Mouse (Mus musculus): ENCODE results near the gene Etnk1. TPM values are rescaled to one million over a fixed set of nuclear protein-coding genes. Genes with fewer than 3 reads are reported as not detected.

Gene Etnk1
- polyA plus RNA-seq, 1 experiment from 2014 or later: 14.1 TPM

GRCm38 (mm10) chr6:143191477-143192098, 24.6 kb downstream of the Etnk1 start:
- no peaks in the 10 kb centered on the region for H3K9me3 ChIP-seq (ENCODE audit: control insufficient read depth, low read length)
- no peaks in the 10 kb centered on the region for H3K27me3 ChIP-seq (ENCODE audit: control insufficient read depth, insufficient read depth, low read depth, low read length)
- 44% methylated on average over 9 of the region's 9 CpGs for WGBS
- H3K4me3 ChIP-seq (ENCODE audit: low read length): no peak overlapping the region
- no peak overlapping the region for H3K4me2 ChIP-seq (ENCODE audit: low read depth, low read length)
- H3K36me3 ChIP-seq (ENCODE audit: control insufficient read depth, insufficient read depth, low read length): peaks cover 5% of the 10 kb centered on the region
- no peak overlapping the region for H3K9ac ChIP-seq (ENCODE audit: low read length)
- H3K4me1 ChIP-seq (replicated peaks; ENCODE audit: control insufficient read depth, insufficient read depth, low read length): peaks cover 7% of the 10 kb centered on the region
- H3K27ac ChIP-seq (ENCODE audit: low read length): peak overlapping the region; percentile 44; the same call in 1 of the 2 replicates
- peak; percentile 49; the same call in 1 of the 2 replicates for ATAC-seq (ENCODE audit: low read depth)

GRCm38 (mm10) chr6:143192709-143193108, 25.7 kb downstream of the Etnk1 start:
- Histone ChIP-seq H3K27me3 (ENCODE audit: control insufficient read depth, insufficient read depth, low read depth, low read length) (no peaks in the 10 kb centered on the region), H3K4me3 (ENCODE audit: low read length) (no peak overlapping the region), H3K27ac (ENCODE audit: low read length) (no peak overlapping the region), H3K9me3 (ENCODE audit: control insufficient read depth, low read length) (no peaks in the 10 kb centered on the region), H3K4me1 (replicated peaks; ENCODE audit: control insufficient read depth, insufficient read depth, low read length) (peaks cover 7% of the 10 kb centered on the region), H3K4me2 (ENCODE audit: low read depth, low read length) (no peak overlapping the region), H3K36me3 (ENCODE audit: control insufficient read depth, insufficient read depth, low read length) (peaks cover 10% of the 10 kb centered on the region), H3K9ac (ENCODE audit: low read length) (no peak overlapping the region)
- 80% methylated on average over 8 of the region's 8 CpGs for WGBS
- no peak for ATAC-seq (ENCODE audit: low read depth)

DNA sequence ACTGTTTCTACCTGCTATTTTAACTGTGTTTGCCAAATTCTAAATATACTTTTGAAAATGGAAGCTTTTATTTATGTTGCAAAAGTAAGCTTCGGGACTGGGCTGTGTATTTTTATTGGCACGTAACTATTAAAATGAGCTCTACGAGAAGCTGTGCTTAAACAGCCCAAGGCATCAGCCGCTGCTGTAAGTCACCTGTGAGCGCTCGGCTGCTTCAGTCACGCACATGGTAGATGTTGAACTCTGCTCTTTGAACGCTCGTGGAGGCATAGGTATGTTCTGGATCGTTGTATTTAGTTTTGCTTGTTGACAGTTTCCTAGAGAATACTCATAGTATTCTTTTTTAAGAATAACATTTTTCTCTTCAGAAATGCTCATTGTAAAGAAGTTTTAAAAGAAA, 26.1 kb downstream of the Etnk1 start:
- peaks cover 7% of the 10 kb centered on the region for H3K4me1 ChIP-seq (replicated peaks; ENCODE audit: control insufficient read depth, insufficient read depth, low read length)
- H3K4me3 ChIP-seq (ENCODE audit: low read length): no peak overlapping the region
- peaks cover 14% of the 10 kb centered on the region for H3K36me3 ChIP-seq (ENCODE audit: control insufficient read depth, insufficient read depth, low read length)
- no peak overlapping the region for H3K9ac ChIP-seq (ENCODE audit: low read length)
- no peaks in the 10 kb centered on the region for H3K9me3 ChIP-seq (ENCODE audit: control insufficient read depth, low read length)
- H3K4me2 ChIP-seq (ENCODE audit: low read depth, low read length): no peak overlapping the region
- no peak for ATAC-seq (ENCODE audit: low read depth)
- no peak overlapping the region for H3K27ac ChIP-seq (ENCODE audit: low read length)
- 82% methylated on average over 10 of the region's 10 CpGs for WGBS
- no peaks in the 10 kb centered on the region for H3K27me3 ChIP-seq (ENCODE audit: control insufficient read depth, insufficient read depth, low read depth, low read length)

GRCm38 (mm10) chr6:143193641-143194040, 26.6 kb downstream of the Etnk1 start:
- no peak for ATAC-seq (ENCODE audit: low read depth)
- H3K27ac ChIP-seq (ENCODE audit: low read length): no peak overlapping the region
- 84% methylated on average over 6 of the region's 6 CpGs for WGBS

GRCm38 (mm10) chr6:143197053-143197452, 30.0 kb downstream of the Etnk1 start:
- no peaks in the 10 kb centered on the region for H3K27me3 ChIP-seq (ENCODE audit: control insufficient read depth, insufficient read depth, low read depth, low read length)
- WGBS: 87% methylated on average over 13 of the region's 13 CpGs
- no peaks in the 10 kb centered on the region for H3K4me1 ChIP-seq (replicated peaks; ENCODE audit: control insufficient read depth, insufficient read depth, low read length)
- H3K27ac ChIP-seq (ENCODE audit: low read length): no peak overlapping the region
- H3K4me2 ChIP-seq (ENCODE audit: low read depth, low read length): no peak overlapping the region
- no peaks in the 10 kb centered on the region for H3K9me3 ChIP-seq (ENCODE audit: control insufficient read depth, low read length)
- no peak for ATAC-seq (ENCODE audit: low read depth)
- H3K36me3 ChIP-seq (ENCODE audit: control insufficient read depth, insufficient read depth, low read length): peaks cover 21% of the 10 kb centered on the region
- no peak overlapping the region for H3K4me3 ChIP-seq (ENCODE audit: low read length)
- H3K9ac ChIP-seq (ENCODE audit: low read length): no peak overlapping the region

More at GRCm38 (mm10) chr6:143193641-143194040, 26.6 kb downstream of the Etnk1 start:
- Histone ChIP-seq H3K9ac (ENCODE audit: low read length) (no peak overlapping the region), H3K9me3 (ENCODE audit: control insufficient read depth, low read length) (no peaks in the 10 kb centered on the region), H3K4me3 (ENCODE audit: low read length) (no peak overlapping the region), H3K4me1 (replicated peaks; ENCODE audit: control insufficient read depth, insufficient read depth, low read length) (peaks cover 7% of the 10 kb centered on the region), H3K36me3 (ENCODE audit: control insufficient read depth, insufficient read depth, low read length) (peaks cover 18% of the 10 kb centered on the region), H3K4me2 (ENCODE audit: low read depth, low read length) (no peak overlapping the region), H3K27me3 (ENCODE audit: control insufficient read depth, insufficient read depth, low read depth, low read length) (no peaks in the 10 kb centered on the region)

DNA sequence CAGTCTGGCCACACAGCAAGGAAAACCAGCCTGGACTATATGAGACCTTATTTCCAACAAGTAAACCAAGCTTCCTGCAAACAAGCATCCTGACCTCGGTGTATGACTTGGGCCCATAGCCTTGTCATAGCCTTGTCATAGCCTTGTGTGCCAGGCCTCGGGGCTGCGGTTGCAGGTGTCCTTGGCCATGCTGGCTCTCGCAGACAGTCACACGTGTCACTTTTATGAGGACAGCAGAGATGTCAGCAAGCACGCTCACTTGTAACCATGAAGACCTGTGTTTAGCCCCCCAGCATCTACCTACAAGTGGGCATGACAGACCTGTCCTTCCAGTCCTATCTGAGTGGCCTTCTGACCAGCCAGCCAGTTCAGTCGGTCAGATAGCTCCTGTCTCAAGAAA, 31.4 kb downstream of the Etnk1 start:
- 80% methylated on average over 7 of the region's 7 CpGs for WGBS
- H3K9me3 ChIP-seq (ENCODE audit: control insufficient read depth, low read length): no peaks in the 10 kb centered on the region

GRCm38 (mm10) chr6:143203097-143203496, 36.1 kb downstream of the Etnk1 start:
- H3K9me3 ChIP-seq (ENCODE audit: control insufficient read depth, low read length): no peaks in the 10 kb centered on the region
- WGBS: 87% methylated on average over 15 of the region's 15 CpGs
- H3K4me2 ChIP-seq (ENCODE audit: low read depth, low read length): no peak overlapping the region

More for the DNA sequence above, 31.4 kb downstream of the Etnk1 start:
- Histone ChIP-seq H3K27me3 (ENCODE audit: control insufficient read depth, insufficient read depth, low read depth, low read length) (no peaks in the 10 kb centered on the region), H3K27ac (ENCODE audit: low read length) (no peak overlapping the region), H3K9ac (ENCODE audit: low read length) (no peak overlapping the region), H3K4me2 (ENCODE audit: low read depth, low read length) (no peak overlapping the region), H3K36me3 (ENCODE audit: control insufficient read depth, insufficient read depth, low read length) (peaks cover 21% of the 10 kb centered on the region), H3K4me3 (ENCODE audit: low read length) (no peak overlapping the region), H3K4me1 (replicated peaks; ENCODE audit: control insufficient read depth, insufficient read depth, low read length) (no peaks in the 10 kb centered on the region)
- no peak; the same call in 1 of the 2 replicates for ATAC-seq (ENCODE audit: low read depth)

GRCm38 (mm10) chr6:143208880-143209279, 41.9 kb downstream of the Etnk1 start:
- 92% methylated on average over 3 of the region's 3 CpGs for WGBS
- Histone ChIP-seq H3K9ac (ENCODE audit: low read length) (no peak overlapping the region), H3K27me3 (ENCODE audit: control insufficient read depth, insufficient read depth, low read depth, low read length) (no peaks in the 10 kb centered on the region), H3K4me2 (ENCODE audit: low read depth, low read length) (no peak overlapping the region), H3K9me3 (ENCODE audit: control insufficient read depth, low read length) (peaks cover 5% of the 10 kb centered on the region), H3K36me3 (ENCODE audit: control insufficient read depth, insufficient read depth, low read length) (0 out of 2 replicates have a peak, but pooled peaks cover 9% of the 10 kb centered on the region), H3K4me1 (replicated peaks; ENCODE audit: control insufficient read depth, insufficient read depth, low read length) (no peaks in the 10 kb centered on the region), H3K27ac (ENCODE audit: low read length) (no peak overlapping the region), H3K4me3 (ENCODE audit: low read length) (no peak overlapping the region)
- no peak for ATAC-seq (ENCODE audit: low read depth)

More at GRCm38 (mm10) chr6:143203097-143203496, 36.1 kb downstream of the Etnk1 start:
- H3K36me3 ChIP-seq (ENCODE audit: control insufficient read depth, insufficient read depth, low read length): peaks cover 13% of the 10 kb centered on the region
- no peak overlapping the region for H3K27ac ChIP-seq (ENCODE audit: low read length)
- H3K4me1 ChIP-seq (replicated peaks; ENCODE audit: control insufficient read depth, insufficient read depth, low read length): no peaks in the 10 kb centered on the region
- no peak overlapping the region for H3K9ac ChIP-seq (ENCODE audit: low read length)
- H3K27me3 ChIP-seq (ENCODE audit: control insufficient read depth, insufficient read depth, low read depth, low read length): no peaks in the 10 kb centered on the region
- no peak overlapping the region for H3K4me3 ChIP-seq (ENCODE audit: low read length)
- no peak for ATAC-seq (ENCODE audit: low read depth)

- Histone ChIP-seq H3K36me3 (ENCODE audit: control insufficient read depth, insufficient read depth, low read length) (peaks cover 9% of the 10 kb centered on the region; the same call in 1 of the 2 replicates), H3K4me3 (ENCODE audit: low read length) (no peak overlapping the region), H3K9me3 (ENCODE audit: control insufficient read depth, low read length) (peaks cover 18% of the 10 kb centered on the region), H3K9ac (ENCODE audit: low read length) (no peak overlapping the region), H3K4me2 (ENCODE audit: low read depth, low read length) (no peak overlapping the region), H3K27ac (ENCODE audit: low read length) (no peak overlapping the region), H3K27me3 (ENCODE audit: control insufficient read depth, insufficient read depth, low read depth, low read length) (no peaks in the 10 kb centered on the region), H3K4me1 (replicated peaks; ENCODE audit: control insufficient read depth, insufficient read depth, low read length) (peaks cover 8% of the 10 kb centered on the region)
- 66% methylated on average over 6 of the region's 6 CpGs for WGBS
- no peak for ATAC-seq (ENCODE audit: low read depth)
Measured at GRCm38 (mm10) chr6:143212766-143213165, 45.7 kb downstream of the Etnk1 start.

Data from lung, embryonic 16.5 days (tissue).